Mouse (Mus musculus): ENCODE measurements around the gene Rars2. TPM values are rescaled to one million over a fixed set of nuclear protein-coding genes. Genes with fewer than 3 reads are reported as not detected.

The Rars2 gene
- polyA plus RNA-seq, 1 experiment from 2014 or later: 76.7 TPM

DNA sequence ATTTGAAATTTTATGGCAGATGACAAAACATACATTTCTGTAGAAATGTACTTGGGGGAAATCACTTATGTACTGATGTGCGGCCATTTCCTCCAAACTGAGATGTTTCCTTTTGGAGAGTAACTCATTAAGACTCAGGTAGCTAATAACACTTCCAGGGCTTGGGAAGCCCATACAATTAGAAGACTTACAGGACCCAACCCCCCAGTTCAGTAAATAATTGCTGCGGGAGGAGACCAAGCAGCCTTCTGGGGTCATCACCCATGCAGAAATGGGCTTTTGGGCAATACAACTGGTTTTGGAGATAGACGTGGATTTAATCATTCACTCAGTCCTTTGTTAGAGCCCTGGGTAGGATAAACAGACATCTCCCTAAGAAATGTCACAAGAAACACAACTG, 92.5 kb downstream of the Rars2 start:
- no peaks in the 10 kb centered on the region for H3K27me3 ChIP-seq
- 86% methylated on average over 3 of the region's 3 CpGs for WGBS
- ATAC-seq (ENCODE audit: low FRiP score, low read depth): no peak

DNA sequence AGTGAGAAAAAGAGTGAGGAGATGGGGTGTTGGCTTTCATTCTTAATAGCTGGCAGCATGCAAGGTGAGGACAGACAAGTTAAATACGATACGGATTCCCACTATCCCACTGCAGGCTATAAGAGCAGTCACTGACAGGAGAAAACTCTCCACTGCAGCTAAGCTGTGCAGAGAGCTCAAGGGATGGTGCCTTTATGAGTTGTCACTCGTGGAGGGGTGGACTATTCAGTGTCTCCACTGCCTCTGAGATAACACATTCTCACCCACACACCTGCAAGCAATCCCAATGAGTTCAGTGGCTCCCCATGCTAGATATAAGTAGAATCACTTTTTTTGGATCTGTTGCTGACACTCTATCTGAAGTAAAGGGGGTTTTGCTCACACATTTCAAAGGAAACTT, 93.4 kb downstream of the Rars2 start:
- H3K27me3 ChIP-seq: no peaks in the 10 kb centered on the region
- H3K4me2 ChIP-seq (replicated peaks): no peak overlapping the region
- no peaks in the 10 kb centered on the region for H3K36me3 ChIP-seq
- no peak overlapping the region for H3K9ac ChIP-seq (replicated peaks)
- H3K4me1 ChIP-seq: no peaks in the 10 kb centered on the region
- WGBS: 86% methylated on average over 3 of the region's 3 CpGs
- ATAC-seq (ENCODE audit: low FRiP score, low read depth): no peak
- H3K9me3 ChIP-seq: no peaks in the 10 kb centered on the region
- H3K27ac ChIP-seq (replicated peaks): no peak overlapping the region
- H3K4me3 ChIP-seq: no peak overlapping the region

More for the DNA sequence above, 92.5 kb downstream of the Rars2 start:
- no peaks in the 10 kb centered on the region for H3K4me1 ChIP-seq
- no peaks in the 10 kb centered on the region for H3K9me3 ChIP-seq
- no peak overlapping the region for H3K27ac ChIP-seq (replicated peaks)
- no peak overlapping the region for H3K4me3 ChIP-seq
- no peak overlapping the region for H3K9ac ChIP-seq (replicated peaks)
- H3K4me2 ChIP-seq (replicated peaks): no peak overlapping the region
- H3K36me3 ChIP-seq: no peaks in the 10 kb centered on the region

Other genes starting within 250 kb of the Rars2 start
- 122 and 139 TPM in 2 replicates for gene Akirin2, start 64.0 kb upstream of the Rars2 start, polyA plus RNA-seq (2016; fragmentation: Nextera tagmentation; extraction: Ambion mirVana)
- gene Orc3, start within 50 bp of the Rars2 start, polyA plus RNA-seq (2016; fragmentation: Nextera tagmentation; extraction: Ambion mirVana): 110 and 114 TPM in 2 replicates
- 51.6 and 52.7 TPM in 2 replicates for gene Slc35a1, start 72.5 kb downstream of the Rars2 start, polyA plus RNA-seq (2016; fragmentation: Nextera tagmentation; extraction: Ambion mirVana)
- gene Cfap206, start 115.2 kb downstream of the Rars2 start, polyA plus RNA-seq (2016; fragmentation: Nextera tagmentation; extraction: Ambion mirVana): 1.1 and 1.2 TPM in 2 replicates
- gene Gm136, start 141.3 kb downstream of the Rars2 start, polyA plus RNA-seq (2016; fragmentation: Nextera tagmentation; extraction: Ambion mirVana): not detected in 2 replicates
- 43.0 and 43.9 TPM in 2 replicates for gene Smim8, start 163.5 kb downstream of the Rars2 start, polyA plus RNA-seq (2016; fragmentation: Nextera tagmentation; extraction: Ambion mirVana)